Mouse (Mus musculus): Measurements from ENCODE around the gene Foxp2. TPM values are rescaled to one million over a fixed set of nuclear protein-coding genes. Genes with fewer than 3 reads are reported as not detected.

The Foxp2 gene
- polyA plus RNA-seq, 1 experiment, result 0.54 TPM

DNA sequence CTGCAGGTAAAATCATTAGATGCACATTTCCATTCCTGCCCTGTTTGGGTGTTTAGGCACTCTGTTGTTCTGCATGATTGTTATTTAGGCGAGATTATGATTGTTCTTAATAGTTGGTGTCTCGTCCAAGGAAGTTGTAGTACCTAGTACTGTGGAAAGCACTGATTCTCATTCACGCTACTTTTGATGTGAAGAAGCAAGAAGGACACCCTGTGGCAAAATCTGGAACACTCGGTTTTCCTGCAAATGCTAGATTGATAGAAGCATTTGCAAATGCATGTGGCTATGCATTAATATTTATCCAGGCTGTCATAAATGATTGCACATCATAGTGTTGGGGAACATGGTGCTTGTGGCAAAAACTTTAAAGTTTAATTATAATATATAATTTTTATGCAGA lies 514.0 kb downstream of the Foxp2 start:
- Histone ChIP-seq H3K36me3 (ENCODE audit: control insufficient read depth, insufficient read depth, low read length) (no peaks in the 10 kb centered on the region), H3K4me1 (ENCODE audit: control insufficient read depth, insufficient read depth, low read length) (no peaks in the 10 kb centered on the region), H3K27me3 (ENCODE audit: control insufficient read depth, insufficient read depth, low read length) (no peaks in the 10 kb centered on the region), H3K27ac (ENCODE audit: control insufficient read depth, insufficient read depth, low read depth, low read length) (no peak overlapping the region), H3K4me3 (ENCODE audit: control insufficient read depth, low read depth, low read length) (no peak overlapping the region)
- TF ChIP-seq POLR2A (IDR thresholded peaks at IDR 0.05; ENCODE audit: control insufficient read depth, low read depth, low read length) (no peak), CTCF (IDR thresholded peaks at IDR 0.05; ENCODE audit: control insufficient read depth, insufficient read depth, insufficient replicate concordance, low read depth, low read length) (no peak)

DNA sequence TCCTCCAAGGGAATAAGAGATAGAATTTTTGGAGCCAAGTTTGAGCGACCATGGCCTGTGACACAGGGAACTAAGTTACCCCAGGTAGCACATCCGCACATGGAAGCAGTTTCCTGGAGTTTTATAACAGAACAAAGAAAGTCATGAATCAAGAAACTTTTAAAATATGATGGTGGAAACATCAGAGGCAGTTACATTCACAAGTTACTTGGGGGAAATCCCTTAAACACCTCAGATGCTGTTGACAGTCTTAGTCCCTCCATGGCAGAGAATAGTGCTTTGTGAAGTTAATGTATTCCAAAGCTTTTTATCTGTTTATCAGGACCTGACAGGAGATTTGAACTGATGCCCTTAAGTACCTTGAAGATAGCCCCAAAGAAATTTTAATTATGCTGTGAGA lies 558.6 kb downstream of the Foxp2 start:
- Histone ChIP-seq H3K27me3 (ENCODE audit: control insufficient read depth, insufficient read depth, low read length) (no peaks in the 10 kb centered on the region), H3K4me1 (ENCODE audit: control insufficient read depth, insufficient read depth, low read length) (no peaks in the 10 kb centered on the region), H3K27ac (ENCODE audit: control insufficient read depth, insufficient read depth, low read depth, low read length) (no peak overlapping the region), H3K4me3 (ENCODE audit: control insufficient read depth, low read depth, low read length) (no peak overlapping the region), H3K36me3 (ENCODE audit: control insufficient read depth, insufficient read depth, low read length) (no peaks in the 10 kb centered on the region)
- no peak for TF ChIP-seq POLR2A (IDR thresholded peaks at IDR 0.05; ENCODE audit: control insufficient read depth, low read depth, low read length)
- no peak for TF ChIP-seq CTCF (IDR thresholded peaks at IDR 0.05; ENCODE audit: control insufficient read depth, insufficient read depth, insufficient replicate concordance, low read depth, low read length)

DNA sequence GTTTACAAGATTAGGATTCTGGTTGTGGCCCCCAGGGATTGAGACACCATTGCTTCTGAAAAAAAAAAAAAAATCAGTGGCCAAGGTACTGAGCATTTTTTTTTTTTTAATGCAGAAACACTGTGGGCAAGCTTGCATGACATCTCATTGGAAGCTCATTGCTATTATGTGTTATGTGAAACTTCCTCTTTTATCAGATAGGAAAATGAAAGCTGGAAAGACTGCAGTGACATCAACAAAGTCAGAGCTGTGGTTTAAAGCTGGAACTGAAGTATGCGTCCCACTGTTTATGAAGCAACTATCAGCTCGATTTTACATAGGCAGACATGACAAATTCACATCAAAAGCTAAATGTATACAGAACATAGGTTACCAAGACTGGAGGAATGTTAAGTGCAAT lies 562.2 kb downstream of the Foxp2 start:
- peaks cover 4% of the 10 kb centered on the region for H3K4me1 ChIP-seq (ENCODE audit: control insufficient read depth, insufficient read depth, low read length)
- no peaks in the 10 kb centered on the region for H3K36me3 ChIP-seq (ENCODE audit: control insufficient read depth, insufficient read depth, low read length)
- H3K27me3 ChIP-seq (ENCODE audit: control insufficient read depth, insufficient read depth, low read length), result no peaks in the 10 kb centered on the region
- TF ChIP-seq POLR2A (IDR thresholded peaks at IDR 0.05; ENCODE audit: control insufficient read depth, low read depth, low read length) (no peak), CTCF (IDR thresholded peaks at IDR 0.05; ENCODE audit: control insufficient read depth, insufficient read depth, insufficient replicate concordance, low read depth, low read length) (no peak)
- H3K4me3 ChIP-seq (ENCODE audit: control insufficient read depth, low read depth, low read length), result no peak overlapping the region
- H3K27ac ChIP-seq (ENCODE audit: control insufficient read depth, insufficient read depth, low read depth, low read length), result no peak overlapping the region

DNA sequence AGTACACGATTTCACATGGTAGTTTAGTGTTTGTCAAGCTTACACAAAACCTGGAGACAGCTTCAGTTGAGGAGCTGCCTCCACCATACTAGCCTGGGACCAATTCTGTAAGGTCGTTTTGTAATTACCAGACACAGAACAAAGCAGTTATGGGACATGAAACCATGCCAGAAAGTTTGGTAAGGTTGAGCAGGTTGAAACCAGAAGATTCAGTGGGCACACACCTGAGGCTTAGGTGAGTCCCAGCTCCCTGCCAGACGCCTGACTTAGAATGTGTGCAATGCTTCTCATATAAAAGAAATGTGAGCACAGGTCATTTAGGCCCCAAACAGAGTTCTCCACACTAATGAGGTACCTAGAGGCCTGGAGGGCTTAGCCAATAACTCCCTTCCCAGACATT lies 564.3 kb downstream of the Foxp2 start:
- Histone ChIP-seq H3K36me3 (ENCODE audit: control insufficient read depth, insufficient read depth, low read length) (no peaks in the 10 kb centered on the region), H3K27ac (ENCODE audit: control insufficient read depth, insufficient read depth, low read depth, low read length) (no peak overlapping the region), H3K4me1 (ENCODE audit: control insufficient read depth, insufficient read depth, low read length) (peaks cover 4% of the 10 kb centered on the region), H3K27me3 (ENCODE audit: control insufficient read depth, insufficient read depth, low read length) (no peaks in the 10 kb centered on the region), H3K4me3 (ENCODE audit: control insufficient read depth, low read depth, low read length) (no peak overlapping the region)
- TF ChIP-seq CTCF (IDR thresholded peaks at IDR 0.05; ENCODE audit: control insufficient read depth, insufficient read depth, insufficient replicate concordance, low read depth, low read length) (no peak), POLR2A (IDR thresholded peaks at IDR 0.05; ENCODE audit: control insufficient read depth, low read depth, low read length) (no peak)

DNA sequence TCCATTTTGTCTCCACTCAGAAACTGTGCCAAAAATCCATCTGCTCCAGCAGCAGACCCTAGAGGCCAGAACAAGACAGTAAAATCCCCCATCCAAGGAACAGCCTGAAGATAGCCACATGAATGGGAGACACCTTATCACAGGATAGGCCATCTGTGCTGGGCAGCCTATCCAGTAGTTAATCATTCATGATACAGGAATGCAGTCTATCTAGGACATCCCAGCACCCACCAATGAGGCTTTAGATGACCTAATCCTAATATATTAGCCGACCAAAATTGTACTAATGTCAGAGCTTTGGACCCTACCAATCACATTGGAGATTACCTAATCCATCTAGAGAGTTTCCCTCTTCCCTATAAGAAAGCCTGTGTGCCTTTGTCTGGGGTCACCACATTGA lies 565.5 kb downstream of the Foxp2 start:
- H3K27me3 ChIP-seq (ENCODE audit: control insufficient read depth, insufficient read depth, low read length), result no peaks in the 10 kb centered on the region
- no peak overlapping the region for H3K4me3 ChIP-seq (ENCODE audit: control insufficient read depth, low read depth, low read length)
- no peak overlapping the region for H3K27ac ChIP-seq (ENCODE audit: control insufficient read depth, insufficient read depth, low read depth, low read length)
- no peaks in the 10 kb centered on the region for H3K36me3 ChIP-seq (ENCODE audit: control insufficient read depth, insufficient read depth, low read length)
- no peak for TF ChIP-seq POLR2A (IDR thresholded peaks at IDR 0.05; ENCODE audit: control insufficient read depth, low read depth, low read length)
- TF ChIP-seq CTCF (IDR thresholded peaks at IDR 0.05; ENCODE audit: control insufficient read depth, insufficient read depth, insufficient replicate concordance, low read depth, low read length), result no peak
- H3K4me1 ChIP-seq (ENCODE audit: control insufficient read depth, insufficient read depth, low read length), result peaks cover 4% of the 10 kb centered on the region

DNA sequence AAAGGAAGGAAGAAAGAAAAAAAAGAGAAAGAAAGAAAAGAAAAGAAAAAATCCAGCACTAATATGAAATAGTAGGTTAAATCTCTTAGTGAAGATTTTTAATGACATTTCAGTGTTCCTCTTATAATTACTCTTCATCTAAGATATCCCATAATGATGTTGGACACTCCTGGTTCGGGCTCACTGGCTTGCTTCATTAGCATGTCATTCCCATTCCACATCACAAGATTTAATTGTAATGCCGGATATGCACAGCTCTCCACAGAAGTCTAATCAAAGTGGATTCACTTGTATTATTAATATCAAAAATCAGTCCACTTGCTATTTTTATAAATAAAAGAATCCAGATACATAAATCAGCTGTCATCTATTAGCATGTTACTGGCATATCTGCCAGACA lies 585.8 kb downstream of the Foxp2 start:
- H3K4me1 ChIP-seq (ENCODE audit: control insufficient read depth, insufficient read depth, low read length), result no peaks in the 10 kb centered on the region
- TF ChIP-seq POLR2A (IDR thresholded peaks at IDR 0.05; ENCODE audit: control insufficient read depth, low read depth, low read length) (no peak), CTCF (IDR thresholded peaks at IDR 0.05; ENCODE audit: control insufficient read depth, insufficient read depth, insufficient replicate concordance, low read depth, low read length) (no peak)
- no peaks in the 10 kb centered on the region for H3K27me3 ChIP-seq (ENCODE audit: control insufficient read depth, insufficient read depth, low read length)
- H3K4me3 ChIP-seq (ENCODE audit: control insufficient read depth, low read depth, low read length), result no peak overlapping the region
- no peak overlapping the region for H3K27ac ChIP-seq (ENCODE audit: control insufficient read depth, insufficient read depth, low read depth, low read length)
- H3K36me3 ChIP-seq (ENCODE audit: control insufficient read depth, insufficient read depth, low read length), result no peaks in the 10 kb centered on the region

Other genes with a start within 250 kb of the Foxp2 start
- gene Ppp1r3a, start 146.1 kb upstream of the Foxp2 start, polyA plus RNA-seq (2012; rRNA removed), result 0.06 and 0.09 TPM in 2 replicates

Measured in testis, adult 2 months (tissue).